Mouse (Mus musculus) myocyte (in vitro differentiated cells): Measurements from ENCODE around the gene Gm17359.

ENCODE experiments used
- POLR2A ChIP-seq: IDR thresholded peaks from one replicate; pipeline ENCODE4 v1.6.1; 2011; ENCODE audit warnings: low read depth, mild to moderate bottlenecking, control low read depth, moderate library complexity; ENCODE audit not compliant: insufficient read length
- USF1 ChIP-seq: IDR thresholded peaks from one replicate; pipeline ENCODE4 v1.6.1; 2011; ENCODE audit warnings: low read depth, mild to moderate bottlenecking, control low read depth, moderate library complexity

- TF ChIP-seq USF1, result no peak
- TF ChIP-seq POLR2A, result no peak
Observed at GRCm38 (mm10) chr3:79381398-79381797, 44.9 kb downstream of the Gm17359 start.
